Mouse (Mus musculus): ENCODE results near the gene Tcp11l2. TPM values are rescaled to one million over a fixed set of nuclear protein-coding genes. Genes with fewer than 3 reads are reported as not detected.

Tcp11l2 gene
- 10 to 100 TPM; 20.7 to 24.2 TPM for total RNA-seq (2021)

- intact Hi-C loops (cut with DNase I) = loop anchor here (5.0 kb wide), 2 partner anchors 44 to 59 kb away; partner anchors contain the start of gene Ckap4
- peak; percentile 92 to 95 for DNase-seq (ENCODE audit: low spot score in 2 of 2)
These were observed at the start of gene Tcp11l2 for GRCm38 (mm10) chr10:84576395-84577070. Gene Tcp11l2 (plus strand): TSS chr10:84576626.

GRCm38 (mm10) chr10:84527070-84527469 is 49.4 kb upstream of the Tcp11l2 start:
- intact Hi-C loops (cut with DNase I) = no loop called here
- DNase-seq (ENCODE audit: low spot score in 2 of 2) = no peak

- no peak for DNase-seq (ENCODE audit: low spot score in 2 of 2)
- intact Hi-C loops (cut with DNase I) = no loop called here
These were observed 48.8 kb upstream of the Tcp11l2 start for GRCm38 (mm10) chr10:84527631-84528030.

- no peak for DNase-seq (ENCODE audit: low spot score in 2 of 2)
- intact Hi-C loops (cut with DNase I) = loop anchor here (5.0 kb wide), 2 partner anchors 47 to 92 kb away; partner anchors contain the start of genes Polr3b and Tcp11l2
These were observed 46.0 kb upstream of the Tcp11l2 start for GRCm38 (mm10) chr10:84530388-84530787.

- intact Hi-C loops (cut with DNase I) = loop anchor here (5.0 kb wide), 2 partner anchors 46 to 91 kb away; partner anchors contain the start of genes Polr3b and Tcp11l2
- no peak for DNase-seq (ENCODE audit: low spot score in 2 of 2)
These were observed 44.9 kb upstream of the Tcp11l2 start for GRCm38 (mm10) chr10:84531576-84531975.

- intact Hi-C loops (cut with DNase I) = loop anchor here (5.0 kb wide), 2 partner anchors 45 to 90 kb away; partner anchors contain the start of genes Polr3b and Tcp11l2
- peak in 1 of 2 experiments; percentile 77 for DNase-seq (ENCODE audit: low spot score in 2 of 2)
These were observed 44.1 kb upstream of the Tcp11l2 start for GRCm38 (mm10) chr10:84532191-84532889.

- peak; percentile 38 to 45 for DNase-seq (ENCODE audit: low spot score in 2 of 2)
- intact Hi-C loops (cut with DNase I) = loop anchor here (5.0 kb wide), 2 partner anchors 44 to 89 kb away; partner anchors contain the start of genes Polr3b and Tcp11l2
These were observed 43.2 kb upstream of the Tcp11l2 start for GRCm38 (mm10) chr10:84532911-84533882.

- intact Hi-C loops (cut with DNase I) = loop anchor here (5.0 kb wide), 2 partner anchors 43 to 88 kb away; partner anchors contain the start of genes Polr3b and Tcp11l2
These were observed 42.3 kb upstream of the Tcp11l2 start, which contains the start of gene Ckap4 for GRCm38 (mm10) chr10:84533912-84534671. Gene Ckap4 (minus strand): TSS chr10:84534062.

GRCm38 (mm10) chr10:84535458-84535857 is 41.0 kb upstream of the Tcp11l2 start:
- DNase-seq (ENCODE audit: low spot score in 2 of 2) = peak in 1 of 2 experiments; percentile 50
- intact Hi-C loops (cut with DNase I) = no loop called here

More at GRCm38 (mm10) chr10:84533912-84534671, 42.3 kb upstream of the Tcp11l2 start, which contains the start of gene Ckap4:
- DNase-seq (ENCODE audit: low spot score in 2 of 2) = peak; percentile 27 to 54

- no peak for DNase-seq (ENCODE audit: low spot score in 2 of 2)
- intact Hi-C loops (cut with DNase I) = no loop called here
These were observed 40.6 kb upstream of the Tcp11l2 start for GRCm38 (mm10) chr10:84535859-84536258.

- DNase-seq (ENCODE audit: low spot score in 2 of 2) = no peak
- intact Hi-C loops (cut with DNase I) = no loop called here
These were observed 36.8 kb upstream of the Tcp11l2 start for GRCm38 (mm10) chr10:84539651-84540050.

GRCm38 (mm10) chr10:84542802-84543658 is 33.4 kb upstream of the Tcp11l2 start:
- DNase-seq (ENCODE audit: low spot score in 2 of 2) = no peak
- intact Hi-C loops (cut with DNase I) = no loop called here

GRCm38 (mm10) chr10:84544841-84545610 is 31.4 kb upstream of the Tcp11l2 start:
- intact Hi-C loops (cut with DNase I) = no loop called here
- DNase-seq (ENCODE audit: low spot score in 2 of 2) = no peak

GRCm38 (mm10) chr10:84549146-84549919 is 27.1 kb upstream of the Tcp11l2 start:
- DNase-seq (ENCODE audit: low spot score in 2 of 2) = no peak
- intact Hi-C loops (cut with DNase I) = no loop called here

- intact Hi-C loops (cut with DNase I) = no loop called here
- DNase-seq (ENCODE audit: low spot score in 2 of 2) = no peak
These were observed 26.5 kb upstream of the Tcp11l2 start for GRCm38 (mm10) chr10:84549920-84550293.

- no peak for DNase-seq (ENCODE audit: low spot score in 2 of 2)
- intact Hi-C loops (cut with DNase I) = no loop called here
These were observed 24.6 kb upstream of the Tcp11l2 start for GRCm38 (mm10) chr10:84551846-84552245.

Data from left cerebral cortex, postnatal 25 days (tissue).